Mouse (Mus musculus) hindbrain, embryonic 16.5 days (tissue): ENCODE measurements around the gene Acpp. TPM values are rescaled to one million over a fixed set of nuclear protein-coding genes. Genes with fewer than 3 reads are reported as not detected.

Source experiments
- ATAC-seq: fragments of 200-750 bp; cut with Nextera tagmentation; 2 replicates; pipeline ENCODE4 v1.8.0; 2017; ENCODE audit warnings: moderate TSS enrichment, moderate library complexity
- H3K27ac ChIP-seq: fragments of 300-500 bp; sonication (generic); 2 replicates; pipeline ENCODE4 v1.5.1; 2014; ENCODE audit warnings: low read depth, mild to moderate bottlenecking, control low read depth, low read length, moderate library complexity
- H3K27me3 ChIP-seq: fragments of 300-500 bp; sonication (generic); replicated peaks from 2 replicates; pipeline ENCODE4 v1.6.1; 2014; ENCODE audit warnings: low read length; ENCODE audit not compliant: control insufficient read depth, insufficient read depth
- H3K36me3 ChIP-seq: fragments of 300-500 bp; sonication (generic); 2 replicates; pipeline ENCODE4 v1.6.1; 2014; ENCODE audit warnings: mild to moderate bottlenecking, low read length, moderate library complexity, mixed read lengths; ENCODE audit not compliant: control insufficient read depth, insufficient read depth
- H3K4me1 ChIP-seq: fragments of 300-500 bp; sonication (generic); 2 replicates; pipeline ENCODE4 v1.6.1; 2014; ENCODE audit warnings: low read depth, low read length; ENCODE audit not compliant: control insufficient read depth, insufficient read depth
- H3K4me2 ChIP-seq: fragments of 300-500 bp; sonication (generic); 2 replicates; pipeline ENCODE4 v1.6.1; 2014; ENCODE audit warnings: mild to moderate bottlenecking, low read length, control low read depth, moderate library complexity
- H3K4me3 ChIP-seq: fragments of 300-500 bp; sonication (generic); 2 replicates; pipeline ENCODE4 v1.5.1; 2014; ENCODE audit warnings: mild to moderate bottlenecking, low read length, control low read depth, moderate library complexity
- H3K9ac ChIP-seq: fragments of 300-500 bp; sonication (generic); 2 replicates; pipeline ENCODE4 v1.6.1; 2014; ENCODE audit warnings: low read depth, mild to moderate bottlenecking, control low read depth, low read length, moderate library complexity
- H3K9me3 ChIP-seq: fragments of 300-500 bp; sonication (generic); 2 replicates; pipeline ENCODE4 v1.6.1; 2014; ENCODE audit warnings: mild to moderate bottlenecking, low read length, moderate library complexity; ENCODE audit not compliant: control insufficient read depth
- WGBS: fragments of 180-500 bp; shearing (Covaris S2); extraction: QIAGEN DNeasy Blood & Tissue Kit; methylation state at CpG from one replicate; pipeline ENCODE4 v1.1.7; 2014; 5-methylcytosine and 5-hydroxymethylcytosine counted together
- polyA plus RNA-seq: library from polyadenylated mRNA; unstranded; fragments of >200 nt; fragmentation: Nextera tagmentation; extraction: Ambion mirVana; gene quantifications from 2 replicates; pipeline ENCODE4 v1.2.1, GENCODE M21; 2015

Acpp gene
- polyA plus RNA-seq, 1 experiment from 2014 or later, result 0.30 TPM

GRCm38 (mm10) chr9:104281737-104282136 lies 55.8 kb downstream of the Acpp start:
- no peaks in the 10 kb centered on the region for H3K27me3 ChIP-seq
- ATAC-seq, result no peak
- H3K4me2 ChIP-seq, result no peak overlapping the region
- no peaks in the 10 kb centered on the region for H3K9me3 ChIP-seq
- no peaks in the 10 kb centered on the region for H3K36me3 ChIP-seq
- H3K9ac ChIP-seq, result no peak overlapping the region
- no peak overlapping the region for H3K4me3 ChIP-seq
- H3K27ac ChIP-seq, result no peak overlapping the region
- no peaks in the 10 kb centered on the region for H3K4me1 ChIP-seq
- WGBS, result 82% methylated on average over 5 of the region's 5 CpGs

GRCm38 (mm10) chr9:104280725-104281495 lies 56.6 kb downstream of the Acpp start:
- Histone ChIP-seq H3K4me1 (no peaks in the 10 kb centered on the region), H3K27ac (no peak overlapping the region), H3K36me3 (no peaks in the 10 kb centered on the region), H3K4me3 (no peak overlapping the region), H3K9me3 (no peaks in the 10 kb centered on the region), H3K9ac (no peak overlapping the region), H3K4me2 (no peak overlapping the region), H3K27me3 (no peaks in the 10 kb centered on the region)
- WGBS, result 76% methylated on average over 8 of the region's 8 CpGs
- ATAC-seq, result no peak

- peak overlapping the region; percentile 40 for H3K4me2 ChIP-seq
- no peaks in the 10 kb centered on the region for H3K9me3 ChIP-seq
- H3K27ac ChIP-seq, result no peak overlapping the region
- no peak overlapping the region for H3K9ac ChIP-seq
- H3K4me1 ChIP-seq, result no peaks in the 10 kb centered on the region
- 22% methylated on average over 18 of the region's 18 CpGs for WGBS
- no peaks in the 10 kb centered on the region for H3K27me3 ChIP-seq
- H3K4me3 ChIP-seq, result peak overlapping the region; percentile 18
- H3K36me3 ChIP-seq, result no peaks in the 10 kb centered on the region
- ATAC-seq, result peak; percentile 58; the same call in 1 of the 2 replicates
Observed at GRCm38 (mm10) chr9:104277528-104278162, 59.9 kb downstream of the Acpp start.

GRCm38 (mm10) chr9:104275084-104275785 lies 62.3 kb downstream of the Acpp start:
- H3K4me3 ChIP-seq, result no peak overlapping the region
- ATAC-seq, result no peak
- WGBS, result 90% methylated on average over 17 of the region's 17 CpGs

GRCm38 (mm10) chr9:104272057-104272456 lies 65.5 kb downstream of the Acpp start:
- WGBS, result 83% methylated on average over 4 of the region's 4 CpGs
- Histone ChIP-seq H3K4me1 (no peaks in the 10 kb centered on the region), H3K4me2 (no peak overlapping the region), H3K9ac (no peak overlapping the region), H3K4me3 (no peak overlapping the region), H3K9me3 (no peaks in the 10 kb centered on the region), H3K36me3 (no peaks in the 10 kb centered on the region), H3K27ac (no peak overlapping the region), H3K27me3 (no peaks in the 10 kb centered on the region)
- ATAC-seq, result no peak

More at GRCm38 (mm10) chr9:104275084-104275785, 62.3 kb downstream of the Acpp start:
- H3K27me3 ChIP-seq, result no peaks in the 10 kb centered on the region
- H3K27ac ChIP-seq, result no peak overlapping the region
- H3K9me3 ChIP-seq, result no peaks in the 10 kb centered on the region
- no peaks in the 10 kb centered on the region for H3K36me3 ChIP-seq
- no peak overlapping the region for H3K4me2 ChIP-seq
- no peaks in the 10 kb centered on the region for H3K4me1 ChIP-seq
- H3K9ac ChIP-seq, result no peak overlapping the region

- no peaks in the 10 kb centered on the region for H3K36me3 ChIP-seq
- no peak overlapping the region for H3K27ac ChIP-seq
- no peak overlapping the region for H3K4me2 ChIP-seq
- 74% methylated on average over 4 of the region's 4 CpGs for WGBS
- no peak for ATAC-seq
- no peaks in the 10 kb centered on the region for H3K4me1 ChIP-seq
- no peaks in the 10 kb centered on the region for H3K27me3 ChIP-seq
- H3K9ac ChIP-seq, result no peak overlapping the region
- no peak overlapping the region for H3K4me3 ChIP-seq
- H3K9me3 ChIP-seq, result no peaks in the 10 kb centered on the region
Observed at GRCm38 (mm10) chr9:104271642-104272041, 65.9 kb downstream of the Acpp start.

- Histone ChIP-seq H3K9ac (no peak overlapping the region), H3K4me1 (no peaks in the 10 kb centered on the region), H3K4me3 (no peak overlapping the region), H3K27ac (no peak overlapping the region), H3K4me2 (no peak overlapping the region), H3K36me3 (no peaks in the 10 kb centered on the region), H3K9me3 (no peaks in the 10 kb centered on the region), H3K27me3 (no peaks in the 10 kb centered on the region)
- 81% methylated on average over 3 of the region's 3 CpGs for WGBS
- no peak for ATAC-seq
Observed at GRCm38 (mm10) chr9:104269944-104270343, 67.6 kb downstream of the Acpp start.

GRCm38 (mm10) chr9:104269349-104269871 lies 68.1 kb downstream of the Acpp start:
- no peak overlapping the region for H3K4me2 ChIP-seq
- WGBS, result 39% methylated on average over 10 of the region's 10 CpGs
- no peak overlapping the region for H3K4me3 ChIP-seq
- no peak for ATAC-seq
- H3K9me3 ChIP-seq, result no peaks in the 10 kb centered on the region
- no peak overlapping the region for H3K9ac ChIP-seq
- no peaks in the 10 kb centered on the region for H3K4me1 ChIP-seq
- no peaks in the 10 kb centered on the region for H3K36me3 ChIP-seq
- no peak overlapping the region for H3K27ac ChIP-seq
- no peaks in the 10 kb centered on the region for H3K27me3 ChIP-seq

GRCm38 (mm10) chr9:104264567-104264966 lies 73.0 kb downstream of the Acpp start:
- Histone ChIP-seq H3K4me1 (peaks cover 18% of the 10 kb centered on the region), H3K9me3 (no peaks in the 10 kb centered on the region), H3K27me3 (no peaks in the 10 kb centered on the region), H3K9ac (no peak overlapping the region), H3K27ac (no peak overlapping the region), H3K36me3 (no peaks in the 10 kb centered on the region), H3K4me3 (no peak overlapping the region), H3K4me2 (no peak overlapping the region)
- 73% methylated on average over 2 of the region's 2 CpGs for WGBS
- no peak for ATAC-seq
